Mouse (Mus musculus) CH12.LX (cell line): Measurements from ENCODE around the gene Creb3l2. TPM values are rescaled to one million over a fixed set of nuclear protein-coding genes. Genes with fewer than 3 reads are reported as not detected.

Experiments
- DNase-seq: peaks from one replicate; pipeline ENCODE4 v3.0.0-alpha.2; 2013; ENCODE audit errors: extremely low read depth
- H3K27ac ChIP-seq: 2 replicates; pipeline ENCODE4 v1.5.1; 2012; ENCODE audit warnings: low read depth, mild to moderate bottlenecking, control low read depth, moderate library complexity; ENCODE audit not compliant: insufficient read depth
- H3K27me3 ChIP-seq: replicated peaks from 2 replicates; pipeline ENCODE3; 2012; ENCODE audit warnings: inconsistent platforms
- H3K36me3 ChIP-seq, 2 experiments: replicated peaks in 1 of 2; 2 replicates each; pipeline versions ENCODE3 to v1.6.1; 2012; ENCODE audit warnings: inconsistent platforms in 1 of 2, low read length in 1 of 2, mild to moderate bottlenecking in 1 of 2, mixed read lengths in 1 of 2, moderate library complexity in 1 of 2; ENCODE audit not compliant: control insufficient read depth in 1 of 2, insufficient read depth in 1 of 2
- H3K4me1 ChIP-seq, 2 experiments: 2 replicates each; pipeline ENCODE4 v1.6.1; 2012; ENCODE audit warnings: inconsistent platforms in 1 of 2, moderate library complexity in 1 of 2; ENCODE audit not compliant: insufficient read depth in 2 of 2, control insufficient read depth in 1 of 2
- H3K4me2 ChIP-seq: 2 replicates; pipeline ENCODE4 v1.6.1; 2012; ENCODE audit warnings: low read depth, mild to moderate bottlenecking, control low read depth; ENCODE audit not compliant: poor library complexity, insufficient read depth, severe bottlenecking
- H3K4me3 ChIP-seq, 3 experiments: fragments of 150-350 bp in 1 of 3; sonication (generic) in 1 of 3; replicated peaks in 1 of 3; 2 replicates each; pipeline versions ENCODE3 to v1.5.1; 2011 to 2012; ENCODE audit warnings: low read depth in 2 of 3, low read length in 2 of 3, mild to moderate bottlenecking in 2 of 3, moderate library complexity in 2 of 3, control low read depth in 1 of 3, improper control_type of control experiment in 1 of 3, inconsistent platforms in 1 of 3, mixed read lengths in 1 of 3; ENCODE audit not compliant: poor library complexity in 1 of 3
- H3K79me2 ChIP-seq: replicated peaks from 2 replicates; pipeline ENCODE4 v1.6.1; 2012; ENCODE audit warnings: mild to moderate bottlenecking, moderate library complexity; ENCODE audit not compliant: control insufficient read depth, poor library complexity, insufficient read depth, severe bottlenecking; ENCODE audit errors: extremely low read depth
- H3K9ac ChIP-seq: 2 replicates; pipeline ENCODE4 v1.6.1; 2012; ENCODE audit warnings: low read depth, mild to moderate bottlenecking, control low read depth, moderate library complexity; ENCODE audit not compliant: insufficient read depth
- H3K9me3 ChIP-seq: replicated peaks from 2 replicates; pipeline ENCODE3; 2012; ENCODE audit warnings: low read length, inconsistent platforms, mixed read lengths
- BHLHE40 ChIP-seq: IDR thresholded peaks from 2 replicates; pipeline ENCODE4 v1.6.1; 2011; ENCODE audit warnings: mild to moderate bottlenecking, low read depth, low read length, improper control_type of control experiment
- CHD2 ChIP-seq: IDR thresholded peaks from 2 replicates; pipeline ENCODE4 v1.6.1; 2011; ENCODE audit warnings: low read length, improper control_type of control experiment
- CTCF ChIP-seq, 2 experiments: IDR thresholded peaks in 1 of 2; conservative IDR thresholded peaks in 1 of 2; 2 replicates each; pipeline ENCODE4 v1.5.1; 2011 to 2012; ENCODE audit warnings: low read depth in 2 of 2, low read length in 2 of 2, improper control_type of control experiment in 1 of 2, inconsistent platforms in 1 of 2, mild to moderate bottlenecking in 1 of 2, moderate library complexity in 1 of 2
- E2F4 ChIP-seq: IDR thresholded peaks from 2 replicates; pipeline ENCODE4 v1.6.1; 2011; ENCODE audit warnings: low read depth, low read length, improper control_type of control experiment; ENCODE audit not compliant: insufficient replicate concordance
- ELF1 ChIP-seq: IDR thresholded peaks from 2 replicates; pipeline ENCODE4 v1.6.1; 2014; ENCODE audit warnings: low read depth, mild to moderate bottlenecking, inconsistent platforms, low read length, improper control_type of control experiment
- EP300 ChIP-seq: IDR thresholded peaks from 2 replicates; pipeline ENCODE4 v1.6.1; 2011; ENCODE audit warnings: low read length, improper control_type of control experiment
- ETS1 ChIP-seq: conservative IDR thresholded peaks from 2 replicates; pipeline ENCODE4 v1.6.1; 2012; ENCODE audit warnings: low read depth, mild to moderate bottlenecking, inconsistent platforms, low read length, improper control_type of control experiment, moderate library complexity
- GABPA ChIP-seq: IDR thresholded peaks from 2 replicates; pipeline ENCODE4 v1.6.1; 2012; ENCODE audit warnings: low read depth, low read length, improper control_type of control experiment, inconsistent platforms; ENCODE audit not compliant: insufficient replicate concordance
- IRF4 ChIP-seq: IDR thresholded peaks from 2 replicates; pipeline ENCODE4 v1.6.1; 2014; ENCODE audit warnings: low read depth, mild to moderate bottlenecking, inconsistent platforms, low read length, improper control_type of control experiment
- JUND ChIP-seq: conservative IDR thresholded peaks from 2 replicates; pipeline ENCODE4 v1.6.1; 2011; ENCODE audit warnings: low read depth, low read length, improper control_type of control experiment
- KAT2A ChIP-seq: IDR thresholded peaks from 2 replicates; pipeline ENCODE4 v1.6.1; 2012; ENCODE audit warnings: low read length, improper control_type of control experiment, inconsistent platforms; ENCODE audit not compliant: insufficient replicate concordance
- MAFK ChIP-seq: IDR thresholded peaks from 2 replicates; pipeline ENCODE4 v1.6.1; 2011; ENCODE audit warnings: low read length, improper control_type of control experiment; ENCODE audit not compliant: insufficient replicate concordance
- MAX ChIP-seq: IDR thresholded peaks from 2 replicates; pipeline ENCODE4 v1.6.1; 2011; ENCODE audit warnings: low read length, improper control_type of control experiment
- MAZ ChIP-seq: IDR thresholded peaks from 2 replicates; pipeline ENCODE4 v1.6.1; 2012; ENCODE audit warnings: low read depth, mild to moderate bottlenecking, inconsistent platforms, low read length, improper control_type of control experiment, moderate library complexity
- MEF2A ChIP-seq: IDR thresholded peaks from 2 replicates; pipeline ENCODE4 v1.6.1; 2014; ENCODE audit warnings: low read depth, mild to moderate bottlenecking, inconsistent platforms, low read length, improper control_type of control experiment, borderline replicate concordance
- MXI1 ChIP-seq: IDR thresholded peaks from 2 replicates; pipeline ENCODE4 v1.6.1; 2011; ENCODE audit warnings: mild to moderate bottlenecking, low read depth, low read length, improper control_type of control experiment
- MYC ChIP-seq: IDR thresholded peaks from 2 replicates; pipeline ENCODE4 v1.6.1; 2011; ENCODE audit warnings: low read depth, mild to moderate bottlenecking, improper control_type of control experiment, low read length
- NELFE ChIP-seq: IDR thresholded peaks from 2 replicates; pipeline ENCODE4 v1.6.1; 2011; ENCODE audit warnings: low read depth, low read length, improper control_type of control experiment
- POLR2AphosphoS2 ChIP-seq: IDR thresholded peaks from 2 replicates; pipeline ENCODE4 v1.6.1; 2011; ENCODE audit warnings: low read depth, low read length, improper control_type of control experiment
- RAD21 ChIP-seq: IDR thresholded peaks from 2 replicates; pipeline ENCODE4 v1.6.1; 2011; ENCODE audit warnings: low read depth, mild to moderate bottlenecking, low read length, improper control_type of control experiment, moderate library complexity
- SIN3A ChIP-seq: IDR thresholded peaks from 2 replicates; pipeline ENCODE4 v1.6.1; 2012; ENCODE audit warnings: low read length, improper control_type of control experiment, inconsistent platforms
- TBP ChIP-seq: conservative IDR thresholded peaks from 2 replicates; pipeline ENCODE4 v1.6.1; 2011; ENCODE audit warnings: low read depth, low read length, improper control_type of control experiment
- USF1 ChIP-seq: IDR thresholded peaks from 2 replicates; pipeline ENCODE4 v1.6.1; 2014; ENCODE audit warnings: low read depth, mild to moderate bottlenecking, inconsistent platforms, low read length, improper control_type of control experiment
- ZMIZ1 ChIP-seq: IDR thresholded peaks from 2 replicates; pipeline ENCODE4 v1.6.1; 2012; ENCODE audit warnings: low read depth, mild to moderate bottlenecking, inconsistent platforms, low read length, improper control_type of control experiment
- ZNF384 ChIP-seq: IDR thresholded peaks from 2 replicates; pipeline ENCODE4 v1.6.1; 2012; ENCODE audit warnings: low read depth, low read length, improper control_type of control experiment, inconsistent platforms
- dilution Hi-C: fragments of 300-500 bp; cut with MboI; formaldehyde crosslinking; loops from 2 replicates; pipeline ENCODE4 v1.14.3; 2020; ENCODE audit warnings: low sequenced_read_pairs; ENCODE audit not compliant: extremely low pct_unique_long_range_greater_than_20kb, extremely low pct_ligation_motif_present
- in situ Hi-C: fragments of 300-500 bp; cut with MboI; formaldehyde crosslinking; loops from 3 replicates; pipeline ENCODE4 v1.14.3; 2019; ENCODE audit warnings: low sequenced_read_pairs, low pct_ligation_motif_present, low pct_unique_long_range_greater_than_20kb, mixed read lengths
- polyA plus RNA-seq: library from polyadenylated mRNA; unstranded; fragments of >175 nt; gene quantifications from 2 replicates; pipeline ENCODE4 v1.2.1, GENCODE M21; 2012; ENCODE audit warnings: low read depth; ENCODE audit not compliant: insufficient read length
- total RNA-seq, 2 experiments: library from RNA; depleted of rRNA; stranded (reverse); fragments of 300-350 nt in 1 of 2; fragments of >200 nt in 1 of 2; gene quantifications; 2 replicates each; pipeline ENCODE4 v1.2.3; 2012 to 2014

Gene Creb3l2
- total and polyA plus RNA-seq, 3 experiments: 1.5 to 8.5 (median 7.0) TPM

DNA sequence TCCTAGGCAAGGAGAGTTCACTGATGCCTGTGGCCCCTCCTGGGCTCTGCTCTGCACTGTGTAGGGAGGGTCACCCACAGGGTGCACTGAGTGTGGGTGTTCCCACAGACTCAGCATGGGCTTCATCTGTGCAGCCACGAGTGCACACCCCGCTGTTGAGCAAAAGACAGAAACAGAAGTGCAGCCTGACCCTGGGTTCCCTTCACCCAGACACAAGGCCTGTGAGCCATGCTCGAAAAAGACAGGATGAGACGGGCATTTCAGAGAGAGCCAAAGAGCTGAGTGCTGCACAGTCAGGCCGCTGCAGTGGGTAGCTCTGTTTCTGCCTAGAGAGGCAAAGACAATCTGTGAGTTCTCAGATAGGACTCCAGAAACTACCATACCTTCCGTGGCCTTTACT lies 114.4 kb downstream of the Creb3l2 start:
- Histone ChIP-seq H3K79me2 (no peaks in the 10 kb centered on the region), H3K27ac (no peak overlapping the region), H3K9me3 (no peaks in the 10 kb centered on the region), H3K4me3 (no peak overlapping the region), H3K36me3 (peaks cover 19 to 21% of the 10 kb centered on the region in 2 experiments), H3K9ac (no peak overlapping the region), H3K27me3 (no peaks in the 10 kb centered on the region), H3K4me2 (no peak overlapping the region), H3K4me1 (peaks cover 9 to 27% of the 10 kb centered on the region in 2 experiments)
- no peak for DNase-seq
- TF ChIP-seq SIN3A (no peak), IRF4 (no peak), MYC (no peak), TBP (no peak), MAFK (no peak), CTCF (conservative IDR thresholded peaks at IDR 0.05 in 1 of 2, IDR thresholded peaks at IDR 0.05 in 1 of 2; ENCODE audit: low read depth in 2 of 2, low read length in 2 of 2) (no peak), E2F4 (no peak), POLR2AphosphoS2 (no peak), JUND (no peak), CHD2 (no peak), MEF2A (no peak), NELFE (no peak), ETS1 (no peak), RAD21 (no peak)
- in situ Hi-C loops (loop anchor here (25.0 kb wide), 1 partner anchor 640 kb away; no protein-coding TSS in a partner anchor), dilution Hi-C loops (no loop called here)

DNA sequence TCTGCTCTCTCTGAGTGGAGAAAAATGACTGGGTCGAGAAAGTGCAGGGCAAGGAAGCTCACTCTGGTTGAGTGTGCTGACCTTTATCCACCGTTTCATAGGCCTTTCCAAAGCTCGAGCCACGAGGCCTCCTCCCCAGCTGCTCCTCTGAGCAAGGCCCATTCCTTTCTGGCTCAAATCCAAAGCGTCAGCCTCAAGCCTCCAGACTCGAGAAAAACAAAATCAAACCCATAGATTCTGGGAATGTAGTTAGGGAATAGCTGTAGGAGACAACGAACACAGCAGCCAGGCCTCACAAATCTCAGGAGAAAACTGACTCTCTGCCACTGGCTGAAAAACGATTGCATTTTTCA lies 115.4 kb downstream of the Creb3l2 start:
- H3K36me3 ChIP-seq: peaks cover 10 to 12% of the 10 kb centered on the region in 2 experiments
- in situ Hi-C loops: loop anchor here (25.0 kb wide), 1 partner anchor 639 kb away; no protein-coding TSS in a partner anchor

More for the DNA sequence above, 115.4 kb downstream of the Creb3l2 start:
- H3K4me2 ChIP-seq: no peak overlapping the region
- H3K4me3 ChIP-seq: no peak overlapping the region
- H3K9ac ChIP-seq: no peak overlapping the region
- TF ChIP-seq ZNF384 (no peak), BHLHE40 (no peak), GABPA (no peak), RAD21 (no peak), MXI1 (no peak), MAZ (no peak), KAT2A (no peak), E2F4 (no peak), EP300 (no peak), MAX (no peak), ELF1 (no peak), TBP (no peak), USF1 (no peak), ZMIZ1 (no peak)
- no peak for DNase-seq
- peaks cover 9 to 27% of the 10 kb centered on the region in 2 experiments for H3K4me1 ChIP-seq
- H3K79me2 ChIP-seq: no peaks in the 10 kb centered on the region
- no peak overlapping the region for H3K27ac ChIP-seq
- H3K9me3 ChIP-seq: no peaks in the 10 kb centered on the region
- dilution Hi-C loops: no loop called here
- no peaks in the 10 kb centered on the region for H3K27me3 ChIP-seq
